Mouse (Mus musculus): Measurements from ENCODE around the gene Ch25h. TPM values are rescaled to one million over a fixed set of nuclear protein-coding genes. Genes with fewer than 3 reads are reported as not detected.
A peak's percentile ranks its signal among the peaks of the same experiment; 100 is the strongest.

The Ch25h gene
- polyA plus RNA-seq, 1 experiment from 2014 or later = 0.43 TPM

GRCm38 (mm10) chr19:34445410-34446012 is 29.5 kb downstream of the Ch25h start:
- H3K4me2 ChIP-seq = peak overlapping the region; percentile 19; the same call in 1 of the 2 replicates
- peaks cover 7% of the 10 kb centered on the region for H3K4me1 ChIP-seq (ENCODE audit: insufficient read depth)
- no peaks in the 10 kb centered on the region for H3K27me3 ChIP-seq (ENCODE audit: insufficient read depth, low read length)
- DNase-seq (peak; percentile 88), ATAC-seq (ENCODE audit: insufficient read depth) (peak; percentile 95)
- no peak for TF ChIP-seq CTCF (IDR thresholded peaks at IDR 0.05; ENCODE audit: low read depth)
- no peaks in the 10 kb centered on the region for H3K36me3 ChIP-seq (ENCODE audit: insufficient read depth)
- no peaks in the 10 kb centered on the region for H3K9me3 ChIP-seq (ENCODE audit: low read depth, low read length)
- no peak overlapping the region for H3K4me3 ChIP-seq (ENCODE audit: low read depth, low read length)
- 31% methylated on average over 4 of the region's 4 CpGs for WGBS
- H3K27ac ChIP-seq (ENCODE audit: low read depth) = peak overlapping the region; percentile 72
- no peak overlapping the region for H3K9ac ChIP-seq

- no peak for ATAC-seq (ENCODE audit: insufficient read depth)
- H3K4me3 ChIP-seq (ENCODE audit: low read depth, low read length) = no peak overlapping the region
- no peak for DNase-seq
- H3K27ac ChIP-seq (ENCODE audit: low read depth) = peak overlapping the region; percentile 77
- no peak overlapping the region for H3K9ac ChIP-seq
- H3K36me3 ChIP-seq (ENCODE audit: insufficient read depth) = no peaks in the 10 kb centered on the region
- WGBS = 56% methylated on average over 3 of the region's 3 CpGs
- H3K9me3 ChIP-seq (ENCODE audit: low read depth, low read length) = no peaks in the 10 kb centered on the region
- no peaks in the 10 kb centered on the region for H3K27me3 ChIP-seq (ENCODE audit: insufficient read depth, low read length)
- no peak overlapping the region for H3K4me2 ChIP-seq
- H3K4me1 ChIP-seq (ENCODE audit: insufficient read depth) = peaks cover 7% of the 10 kb centered on the region
- no peak for TF ChIP-seq CTCF (IDR thresholded peaks at IDR 0.05; ENCODE audit: low read depth)
These were observed 30.2 kb downstream of the Ch25h start for GRCm38 (mm10) chr19:34444785-34445184.

GRCm38 (mm10) chr19:34441979-34442378 is 33.0 kb downstream of the Ch25h start:
- TF ChIP-seq CTCF (IDR thresholded peaks at IDR 0.05; ENCODE audit: low read depth) = no peak
- no peaks in the 10 kb centered on the region for H3K27me3 ChIP-seq (ENCODE audit: insufficient read depth, low read length)
- H3K36me3 ChIP-seq (ENCODE audit: insufficient read depth) = no peaks in the 10 kb centered on the region
- DNase-seq (peak; percentile 52), ATAC-seq (ENCODE audit: insufficient read depth) (peak; percentile 47; the same call in 1 of the 2 replicates)
- H3K9ac ChIP-seq = no peak overlapping the region
- H3K4me3 ChIP-seq (ENCODE audit: low read depth, low read length) = no peak overlapping the region
- H3K27ac ChIP-seq (ENCODE audit: low read depth) = no peak overlapping the region
- peaks cover 7% of the 10 kb centered on the region for H3K4me1 ChIP-seq (ENCODE audit: insufficient read depth)
- 51% methylated on average over 2 of the region's 2 CpGs for WGBS
- no peaks in the 10 kb centered on the region for H3K9me3 ChIP-seq (ENCODE audit: low read depth, low read length)
- H3K4me2 ChIP-seq = no peak overlapping the region

GRCm38 (mm10) chr19:34435197-34435611 is 39.8 kb downstream of the Ch25h start:
- Histone ChIP-seq H3K4me2 (no peak overlapping the region), H3K4me3 (ENCODE audit: low read depth, low read length) (no peak overlapping the region), H3K9ac (no peak overlapping the region), H3K36me3 (ENCODE audit: insufficient read depth) (no peaks in the 10 kb centered on the region), H3K4me1 (ENCODE audit: insufficient read depth) (no peaks in the 10 kb centered on the region), H3K27me3 (ENCODE audit: insufficient read depth, low read length) (no peaks in the 10 kb centered on the region), H3K27ac (ENCODE audit: low read depth) (no peak overlapping the region), H3K9me3 (ENCODE audit: low read depth, low read length) (no peaks in the 10 kb centered on the region)
- TF ChIP-seq CTCF (IDR thresholded peaks at IDR 0.05; ENCODE audit: low read depth) = no peak
- ATAC-seq (ENCODE audit: insufficient read depth) = no peak
- peak; percentile 32 for DNase-seq
- WGBS = 44% methylated on average over 5 of the region's 5 CpGs

GRCm38 (mm10) chr19:34431314-34431713 is 43.6 kb downstream of the Ch25h start:
- Histone ChIP-seq H3K9ac (no peak overlapping the region), H3K36me3 (ENCODE audit: insufficient read depth) (no peaks in the 10 kb centered on the region), H3K9me3 (ENCODE audit: low read depth, low read length) (no peaks in the 10 kb centered on the region), H3K27me3 (ENCODE audit: insufficient read depth, low read length) (no peaks in the 10 kb centered on the region), H3K4me2 (no peak overlapping the region), H3K4me1 (ENCODE audit: insufficient read depth) (no peaks in the 10 kb centered on the region), H3K4me3 (ENCODE audit: low read depth, low read length) (no peak overlapping the region), H3K27ac (ENCODE audit: low read depth) (no peak overlapping the region)
- ATAC-seq (ENCODE audit: insufficient read depth) (no peak), DNase-seq (no peak)
- no peak for TF ChIP-seq CTCF (IDR thresholded peaks at IDR 0.05; ENCODE audit: low read depth)
- 85% methylated on average over 3 of the region's 3 CpGs for WGBS

GRCm38 (mm10) chr19:34423783-34424335 is 51.1 kb downstream of the Ch25h start:
- H3K4me3 ChIP-seq (ENCODE audit: low read depth, low read length) = no peak overlapping the region
- no peaks in the 10 kb centered on the region for H3K27me3 ChIP-seq (ENCODE audit: insufficient read depth, low read length)
- TF ChIP-seq CTCF (IDR thresholded peaks at IDR 0.05; ENCODE audit: low read depth) = no peak
- ATAC-seq (ENCODE audit: insufficient read depth) (no peak), DNase-seq (peak; percentile 13)
- WGBS = 67% methylated on average over 4 of the region's 4 CpGs
- H3K27ac ChIP-seq (ENCODE audit: low read depth) = no peak overlapping the region
- no peaks in the 10 kb centered on the region for H3K9me3 ChIP-seq (ENCODE audit: low read depth, low read length)
- H3K9ac ChIP-seq = no peak overlapping the region
- H3K4me2 ChIP-seq = no peak overlapping the region
- H3K36me3 ChIP-seq (ENCODE audit: insufficient read depth) = no peaks in the 10 kb centered on the region
- H3K4me1 ChIP-seq (ENCODE audit: insufficient read depth) = no peaks in the 10 kb centered on the region

Other genes with a start within 250 kb of the Ch25h start
- 854 and 863 TPM in 2 replicates for gene Acta2, start 219.6 kb downstream of the Ch25h start, polyA plus RNA-seq (2014; fragmentation: Nextera tagmentation; extraction: Ambion mirVana)
- gene Fas, start 184.5 kb downstream of the Ch25h start, polyA plus RNA-seq (2014; fragmentation: Nextera tagmentation; extraction: Ambion mirVana) = 5.7 and 6.3 TPM in 2 replicates
- 44.8 and 45.6 TPM in 2 replicates for gene Lipa, start 52.3 kb upstream of the Ch25h start, polyA plus RNA-seq (2014; fragmentation: Nextera tagmentation; extraction: Ambion mirVana)
- 15.5 and 15.9 TPM in 2 replicates for gene Ifit2, start 75.5 kb upstream of the Ch25h start, polyA plus RNA-seq (2014; fragmentation: Nextera tagmentation; extraction: Ambion mirVana)
- gene Ifit3, start 108.4 kb upstream of the Ch25h start, polyA plus RNA-seq (2014; fragmentation: Nextera tagmentation; extraction: Ambion mirVana) = 0.26 and 0.65 TPM in 2 replicates
- 0.18 and 0.49 TPM in 2 replicates for gene Ifit1bl1, start 126.8 kb upstream of the Ch25h start, polyA plus RNA-seq (2014; fragmentation: Nextera tagmentation; extraction: Ambion mirVana)
- not detected in 2 replicates for gene Ifit3b, start 132.8 kb upstream of the Ch25h start, polyA plus RNA-seq (2014; fragmentation: Nextera tagmentation; extraction: Ambion mirVana)
- gene Ifit1bl2, start 165.6 kb upstream of the Ch25h start, polyA plus RNA-seq (2014; fragmentation: Nextera tagmentation; extraction: Ambion mirVana) = 0.12 TPM in 1 of 2 replicates, not detected in the other
- 0.11 TPM in 1 of 2 replicates, not detected in the other for gene Ifit1, start 165.7 kb upstream of the Ch25h start, polyA plus RNA-seq (2014; fragmentation: Nextera tagmentation; extraction: Ambion mirVana)

All from lung, embryonic 14.5 days (tissue).